Mouse (Mus musculus) embryonic facial prominence, embryonic 11.5 days (tissue): ENCODE measurements at regions not wholly inside any gene's neighbourhood (a gene's known extent, or its start where the extent isn't known, plus 50 kb on each side); places are given as distances from the start of the nearest gene placed in this dataset.

ENCODE experiments used
- ATAC-seq: fragments of 200-750 bp; cut with Nextera tagmentation; replicated peaks from 2 replicates; pipeline ENCODE4 v1.8.0; 2017; ENCODE audit warnings: low read depth; ENCODE audit not compliant: insufficient number of reproducible peaks, low FRiP score, low TSS enrichment
- DNase-seq: peaks from one replicate; pipeline ENCODE4 v3.0.0-alpha.2; 2015; ENCODE audit warnings: low spot score
- H3K27ac ChIP-seq: fragments of 300-500 bp; sonication (generic); replicated peaks from 2 replicates; pipeline ENCODE4 v1.5.1; 2014; ENCODE audit warnings: mild to moderate bottlenecking, low read depth, low read length, control low read depth
- H3K27me3 ChIP-seq: fragments of 300-500 bp; sonication (generic); 2 replicates; pipeline ENCODE4 v1.6.1; 2014; ENCODE audit warnings: mild to moderate bottlenecking, low read length, moderate library complexity, mixed read lengths; ENCODE audit not compliant: control insufficient read depth, insufficient read depth
- H3K36me3 ChIP-seq: fragments of 300-500 bp; sonication (generic); replicated peaks from 2 replicates; pipeline ENCODE4 v1.6.1; 2014; ENCODE audit warnings: low read depth, mild to moderate bottlenecking, low read length, moderate library complexity, mixed read lengths; ENCODE audit not compliant: control insufficient read depth, insufficient read depth
- H3K4me1 ChIP-seq: fragments of 300-500 bp; sonication (generic); 2 replicates; pipeline ENCODE4 v1.6.1; 2014; ENCODE audit warnings: low read length, mixed read lengths; ENCODE audit not compliant: control insufficient read depth, insufficient read depth
- H3K4me2 ChIP-seq: fragments of 300-500 bp; sonication (generic); 2 replicates; pipeline ENCODE4 v1.6.1; 2014; ENCODE audit warnings: low read depth, mild to moderate bottlenecking, control low read depth, low read length, moderate library complexity
- H3K4me3 ChIP-seq: fragments of 300-500 bp; sonication (generic); 2 replicates; pipeline ENCODE4 v1.5.1; 2014; ENCODE audit warnings: low read depth, low read length, control low read depth
- H3K9ac ChIP-seq: fragments of 300-500 bp; sonication (generic); replicated peaks from 2 replicates; pipeline ENCODE4 v1.6.1; 2014; ENCODE audit warnings: mild to moderate bottlenecking, control low read depth, low read length
- H3K9me3 ChIP-seq: fragments of 300-500 bp; sonication (generic); replicated peaks from 2 replicates; pipeline ENCODE4 v1.6.1; 2016; ENCODE audit warnings: mild to moderate bottlenecking, low read length, inconsistent platforms, mixed read lengths; ENCODE audit not compliant: control insufficient read depth
- WGBS: fragments of 180-500 bp; shearing (Covaris S2); extraction: QIAGEN DNeasy Blood & Tissue Kit; methylation state at CpG from one replicate; pipeline ENCODE4 v1.1.7; 2014; 5-methylcytosine and 5-hydroxymethylcytosine counted together

GRCm38 (mm10) chr13:112152614-112153550 lies 135.4 kb upstream of the Ankrd55 start:
- no peak overlapping the region for H3K4me3 ChIP-seq
- H3K9me3 ChIP-seq: no peaks in the 10 kb centered on the region
- H3K4me1 ChIP-seq: peaks cover 6% of the 10 kb centered on the region; the same call in 1 of the 2 replicates
- H3K4me2 ChIP-seq: peak overlapping the region; percentile 37
- H3K9ac ChIP-seq: peak overlapping the region; percentile 22; the same call in 1 of the 2 replicates
- ATAC-seq (peak; percentile 69; the same call in 1 of the 2 replicates), DNase-seq (peak; percentile 31)
- no peaks in the 10 kb centered on the region for H3K36me3 ChIP-seq
- WGBS: 16% methylated on average over 27 of the region's 27 CpGs
- H3K27ac ChIP-seq: no peak overlapping the region
- no peaks in the 10 kb centered on the region for H3K27me3 ChIP-seq

- peaks cover 6% of the 10 kb centered on the region; the same call in 1 of the 2 replicates for H3K4me1 ChIP-seq
- H3K9ac ChIP-seq: no peak overlapping the region
- no peaks in the 10 kb centered on the region for H3K36me3 ChIP-seq
- ATAC-seq: 0 out of 2 replicates have a peak, but pooled peaks have one; percentile 50
- H3K9me3 ChIP-seq: no peaks in the 10 kb centered on the region
- 60% methylated on average over 4 of the region's 4 CpGs for WGBS
- H3K27me3 ChIP-seq: no peaks in the 10 kb centered on the region
- H3K4me2 ChIP-seq: no peak overlapping the region; the same call in 1 of the 2 replicates
- DNase-seq: no peak
- H3K27ac ChIP-seq: no peak overlapping the region
- H3K4me3 ChIP-seq: no peak overlapping the region
Observed at GRCm38 (mm10) chr13:112153681-112154127, 134.5 kb upstream of the Ankrd55 start.

GRCm38 (mm10) chr13:112159430-112160172 lies 128.7 kb upstream of the Ankrd55 start:
- DNase-seq: no peak
- no peak overlapping the region for H3K9ac ChIP-seq
- H3K4me1 ChIP-seq: no peaks in the 10 kb centered on the region
- ATAC-seq: no peak
- H3K27me3 ChIP-seq: no peaks in the 10 kb centered on the region
- no peaks in the 10 kb centered on the region for H3K9me3 ChIP-seq
- WGBS: 77% methylated on average over 9 of the region's 9 CpGs
- no peak overlapping the region for H3K27ac ChIP-seq
- H3K4me2 ChIP-seq: no peak overlapping the region
- no peak overlapping the region for H3K4me3 ChIP-seq
- H3K36me3 ChIP-seq: no peaks in the 10 kb centered on the region

GRCm38 (mm10) chr13:112160173-112160641 lies 128.0 kb upstream of the Ankrd55 start:
- no peak overlapping the region for H3K4me2 ChIP-seq
- DNase-seq (no peak), ATAC-seq (no peak)
- H3K4me3 ChIP-seq: no peak overlapping the region
- no peaks in the 10 kb centered on the region for H3K9me3 ChIP-seq
- WGBS: 48% methylated on average over 2 of the region's 2 CpGs
- H3K27me3 ChIP-seq: no peaks in the 10 kb centered on the region
- no peaks in the 10 kb centered on the region for H3K36me3 ChIP-seq
- no peak overlapping the region for H3K27ac ChIP-seq
- no peak overlapping the region for H3K9ac ChIP-seq
- no peaks in the 10 kb centered on the region for H3K4me1 ChIP-seq

GRCm38 (mm10) chr13:112160726-112161125 lies 127.5 kb upstream of the Ankrd55 start:
- Histone ChIP-seq H3K27me3 (no peaks in the 10 kb centered on the region), H3K4me1 (no peaks in the 10 kb centered on the region), H3K4me3 (no peak overlapping the region), H3K9me3 (no peaks in the 10 kb centered on the region), H3K27ac (no peak overlapping the region), H3K36me3 (no peaks in the 10 kb centered on the region), H3K4me2 (no peak overlapping the region), H3K9ac (no peak overlapping the region)
- DNase-seq (no peak), ATAC-seq (no peak)
- WGBS: 74% methylated on average over 2 of the region's 2 CpGs

GRCm38 (mm10) chr13:112161886-112162285 lies 126.4 kb upstream of the Ankrd55 start:
- DNase-seq: no peak
- WGBS: 79% methylated on average over 2 of the region's 2 CpGs
- Histone ChIP-seq H3K9me3 (no peaks in the 10 kb centered on the region), H3K9ac (no peak overlapping the region), H3K36me3 (no peaks in the 10 kb centered on the region), H3K4me1 (no peaks in the 10 kb centered on the region), H3K4me3 (no peak overlapping the region), H3K4me2 (no peak overlapping the region), H3K27me3 (no peaks in the 10 kb centered on the region), H3K27ac (no peak overlapping the region)
- no peak for ATAC-seq

- Histone ChIP-seq H3K4me2 (no peak overlapping the region), H3K9ac (no peak overlapping the region), H3K27ac (no peak overlapping the region), H3K4me1 (no peaks in the 10 kb centered on the region), H3K27me3 (no peaks in the 10 kb centered on the region), H3K9me3 (no peaks in the 10 kb centered on the region), H3K4me3 (no peak overlapping the region), H3K36me3 (no peaks in the 10 kb centered on the region)
- ATAC-seq: no peak
- WGBS: 32% methylated on average over 2 of the region's 2 CpGs
- DNase-seq: no peak
Observed at GRCm38 (mm10) chr13:112165921-112166320, 122.3 kb upstream of the Ankrd55 start.
